Mouse (Mus musculus) macrophage (primary cell): Measurements from ENCODE around the gene Polr2l. TPM values are rescaled to one million over a fixed set of nuclear protein-coding genes. Genes with fewer than 3 reads are reported as not detected.

ENCODE experiments used
- H3K27ac ChIP-seq: fragments of 350-480 bp; formaldehyde crosslinking; 2 replicates; pipeline ENCODE4 v1.9.0; 2021
- H3K36me3 ChIP-seq: fragments of 350-480 bp; formaldehyde crosslinking; 2 replicates; pipeline ENCODE4 v1.9.0; 2021; ENCODE audit errors: inconsistent target
- H3K4me3 ChIP-seq: fragments of 350-480 bp; formaldehyde crosslinking; 2 replicates; pipeline ENCODE4 v1.9.0; 2021; ENCODE audit errors: inconsistent target
- H3K79me2 ChIP-seq: fragments of 350-480 bp; formaldehyde crosslinking; 2 replicates; pipeline ENCODE4 v1.9.0; 2021; ENCODE audit errors: inconsistent target
- WGBS: methylation state at CpG from one replicate; pipeline ENCODE4 v1.1.7; 2026; ENCODE audit warnings: inconsistent platforms; ENCODE audit not compliant: missing documents; 5-methylcytosine and 5-hydroxymethylcytosine counted together
- polyA plus RNA-seq: library from polyadenylated mRNA; stranded (reverse); fragments of 250-400 nt; gene quantifications from 3 replicates; pipeline ENCODE4 v1.2.4, GENCODE M21; 2018; ENCODE audit warnings: inconsistent platforms

The Polr2l gene
- polyA plus RNA-seq, 1 experiment from 2014 or later = 8.3 TPM

DNA sequence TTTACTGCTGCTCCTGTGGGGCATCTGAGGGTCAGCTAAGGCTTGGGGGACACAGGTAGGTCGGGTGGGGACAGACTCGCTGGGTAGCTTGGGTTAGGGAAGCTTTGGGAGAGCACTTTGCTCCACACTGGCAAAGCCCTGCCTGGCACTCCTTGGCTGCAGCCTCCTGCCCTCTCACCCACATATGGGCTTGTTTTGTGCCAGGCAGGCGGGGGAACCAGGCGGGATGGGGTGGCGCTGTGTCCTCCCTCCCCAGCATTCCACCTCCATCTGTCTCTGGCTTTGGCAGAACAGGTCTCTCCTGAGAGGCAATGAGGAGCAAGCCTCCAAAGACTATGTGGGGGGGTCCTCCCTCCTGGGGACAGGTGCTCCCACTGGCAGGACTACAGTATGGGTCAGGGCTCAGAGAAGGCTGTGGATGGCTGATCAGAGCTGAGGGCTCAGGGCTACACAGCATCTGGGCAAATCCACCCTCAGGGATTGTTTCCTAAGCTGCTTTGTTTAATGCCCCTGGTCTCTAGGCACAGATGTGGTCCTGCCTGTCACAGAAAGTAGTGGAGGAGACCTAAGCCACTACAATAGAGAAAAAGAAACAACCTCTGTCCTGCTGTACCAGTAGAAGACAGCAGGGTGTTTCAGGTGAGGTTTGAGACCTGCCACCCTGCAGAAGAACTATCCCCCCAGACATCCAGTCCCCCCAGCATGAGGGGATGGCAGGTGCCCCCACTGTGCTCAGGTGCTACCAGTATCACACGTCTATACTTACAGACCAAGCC lies 42.0 kb downstream of the Polr2l start:
- H3K36me3 ChIP-seq = peaks cover 37% of the 10 kb centered on the region
- no peak overlapping the region for H3K27ac ChIP-seq
- 89% methylated on average over 5 of the region's 6 CpGs for WGBS

GRCm38 (mm10) chr7:141432186-141432611 lies 42.7 kb downstream of the Polr2l start:
- peaks cover 35% of the 10 kb centered on the region for H3K79me2 ChIP-seq
- H3K4me3 ChIP-seq = no peak overlapping the region
- 64% methylated on average over 8 of the region's 8 CpGs for WGBS
- H3K27ac ChIP-seq = no peak overlapping the region
- peaks cover 37% of the 10 kb centered on the region for H3K36me3 ChIP-seq

More for the DNA sequence above, 42.0 kb downstream of the Polr2l start:
- H3K79me2 ChIP-seq = peaks cover 35% of the 10 kb centered on the region
- H3K4me3 ChIP-seq = no peak overlapping the region

DNA sequence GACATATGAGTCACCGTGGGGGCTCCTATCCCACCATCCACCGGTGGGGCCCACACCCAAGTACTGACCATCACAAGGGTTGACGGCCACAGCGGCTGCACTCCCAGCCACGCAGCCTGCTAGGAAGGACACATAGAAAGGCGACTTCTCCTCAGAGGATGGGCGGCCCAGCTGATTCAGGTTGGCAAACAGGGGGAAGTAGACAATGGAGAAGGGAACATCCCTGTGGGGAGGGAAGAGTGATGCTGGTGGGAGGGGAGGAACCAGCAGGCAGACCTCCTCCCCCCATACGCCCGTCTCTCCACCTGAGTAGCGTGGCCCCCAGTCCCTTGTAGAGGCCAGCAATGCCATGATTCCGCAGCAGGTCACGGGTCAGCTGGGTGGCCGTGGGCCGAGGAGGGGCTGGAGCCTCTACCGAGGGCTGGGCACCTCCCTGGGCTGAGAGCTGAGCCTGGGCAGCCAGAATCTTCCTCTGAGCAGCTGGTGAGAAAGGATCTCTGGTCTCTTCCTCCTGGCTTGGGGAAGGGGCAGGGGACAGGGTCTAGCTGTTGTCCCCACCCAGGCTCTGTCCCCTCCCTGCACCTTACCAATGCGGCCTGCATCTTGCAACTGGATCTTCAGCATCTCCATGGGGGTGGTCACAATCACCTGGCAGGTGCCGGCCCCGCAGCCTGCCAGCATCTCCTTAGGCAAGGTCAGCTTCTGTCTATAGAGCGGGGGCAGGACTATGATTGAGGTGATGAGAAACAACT lies 43.3 kb downstream of the Polr2l start:
- no peak overlapping the region for H3K4me3 ChIP-seq
- 92% methylated on average over 18 of the region's 19 CpGs for WGBS
- H3K27ac ChIP-seq = no peak overlapping the region
- peaks cover 37% of the 10 kb centered on the region for H3K36me3 ChIP-seq
- peaks cover 29% of the 10 kb centered on the region for H3K79me2 ChIP-seq

GRCm38 (mm10) chr7:141430585-141431240 lies 44.2 kb downstream of the Polr2l start:
- H3K27ac ChIP-seq = no peak overlapping the region
- 94% methylated on average over 9 of the region's 9 CpGs for WGBS
- H3K79me2 ChIP-seq = peaks cover 20% of the 10 kb centered on the region
- peaks cover 37% of the 10 kb centered on the region for H3K36me3 ChIP-seq
- no peak overlapping the region for H3K4me3 ChIP-seq

- H3K4me3 ChIP-seq = no peak overlapping the region
- H3K79me2 ChIP-seq = peaks cover 14% of the 10 kb centered on the region
- 94% methylated on average over 9 of the region's 9 CpGs for WGBS
- H3K27ac ChIP-seq = no peak overlapping the region
- H3K36me3 ChIP-seq = peaks cover 37% of the 10 kb centered on the region
Observed at GRCm38 (mm10) chr7:141429840-141430584, 44.9 kb downstream of the Polr2l start.

- no peak within 1 kb of the TSS for H3K27ac ChIP-seq
- peaks cover 7% of the 10 kb centered on the region for H3K79me2 ChIP-seq
- H3K4me3 ChIP-seq = no peak within 1 kb of the TSS
- 85% methylated on average over 19 of the region's 19 CpGs for WGBS
- peaks cover 37% of the 10 kb centered on the region for H3K36me3 ChIP-seq
Observed at GRCm38 (mm10) chr7:141429310-141429709, 45.6 kb downstream of the Polr2l start, which contains the start of gene Cend1. Cend1 (minus strand) TSS chr7:141429491.

DNA sequence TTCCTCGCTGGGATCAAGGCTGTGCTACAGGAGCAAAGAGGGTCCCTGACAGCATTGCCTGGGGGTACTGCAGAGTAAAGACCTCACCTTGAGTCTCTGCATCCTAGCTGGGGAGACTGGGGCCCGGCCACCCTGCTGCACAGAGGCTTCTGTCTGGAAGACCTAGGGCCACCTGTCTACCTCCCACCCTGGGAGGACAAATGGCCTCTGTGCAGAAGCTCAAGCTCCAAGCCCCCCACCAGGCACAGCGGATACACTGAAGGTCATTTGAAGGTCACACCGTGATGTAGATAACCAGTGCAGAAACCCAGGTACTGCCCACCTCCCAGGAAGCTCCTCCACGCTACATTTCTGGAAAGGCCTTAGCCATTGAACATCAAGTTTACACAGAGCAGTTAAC lies 46.2 kb downstream of the Polr2l start:
- 90% methylated on average over 5 of the region's 5 CpGs for WGBS
- Histone ChIP-seq H3K79me2 (peaks cover 1% of the 10 kb centered on the region; the same call in 1 of the 2 replicates), H3K4me3 (no peak overlapping the region), H3K36me3 (peaks cover 35% of the 10 kb centered on the region), H3K27ac (no peak overlapping the region)

- Histone ChIP-seq H3K4me3 (no peak overlapping the region), H3K79me2 (no peaks in the 10 kb centered on the region), H3K36me3 (peaks cover 19% of the 10 kb centered on the region), H3K27ac (no peak overlapping the region)
- 90% methylated on average over 12 of the region's 12 CpGs for WGBS
Observed at GRCm38 (mm10) chr7:141426948-141427730, 47.8 kb downstream of the Polr2l start.

DNA sequence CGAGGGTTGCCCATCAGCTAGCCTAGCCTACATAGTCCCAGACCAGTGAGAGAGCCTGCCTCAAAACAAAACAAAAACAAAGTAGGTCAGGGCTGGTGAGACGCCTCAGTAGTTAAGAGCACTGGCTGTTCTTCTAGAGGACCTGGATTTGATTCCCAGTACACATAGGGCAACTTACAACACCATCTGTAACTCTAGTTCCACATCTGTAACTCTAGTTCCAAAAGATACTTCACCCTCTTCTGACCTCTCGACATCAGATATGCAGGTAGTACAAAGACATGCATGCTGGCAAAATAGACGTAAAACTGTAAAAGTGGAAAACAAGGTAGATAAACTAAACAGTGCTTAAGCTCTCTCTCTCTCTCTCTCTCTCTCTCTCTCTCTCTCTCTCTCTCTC lies 51.1 kb downstream of the Polr2l start:
- Histone ChIP-seq H3K27ac (no peak overlapping the region), H3K36me3 (no peaks in the 10 kb centered on the region), H3K79me2 (no peaks in the 10 kb centered on the region), H3K4me3 (no peak overlapping the region)
- 89% methylated on average over 4 of the region's 4 CpGs for WGBS

Other genes with a start within 250 kb of the Polr2l start
- gene Phrf1, start 246.3 kb downstream of the Polr2l start, polyA plus RNA-seq = 36.7 to 44.4 TPM (median 42.6 TPM) in 3 replicates
- gene Irf7, start 208.7 kb downstream of the Polr2l start, polyA plus RNA-seq = 119 to 344 TPM (median 190 TPM) in 3 replicates
- not detected in 3 replicates for gene Cdhr5, start 198.3 kb downstream of the Polr2l start, polyA plus RNA-seq
- gene Sct, start 196.0 kb downstream of the Polr2l start, polyA plus RNA-seq = not detected in 3 replicates
- 0.09 TPM in 1 of 3 replicates, not detected in the others for gene Drd4, start 183.1 kb downstream of the Polr2l start, polyA plus RNA-seq
- 14.6 to 16.7 TPM (median 16.5 TPM) in 3 replicates for gene Deaf1, start 147.4 kb downstream of the Polr2l start, polyA plus RNA-seq
- 10.2 to 25.3 TPM (median 18.7 TPM) in 3 replicates for gene Tmem80, start 147.4 kb downstream of the Polr2l start, polyA plus RNA-seq
- not detected in 3 replicates for gene Eps8l2, start 136.3 kb downstream of the Polr2l start, polyA plus RNA-seq
- gene Taldo1, start 82.9 kb downstream of the Polr2l start, polyA plus RNA-seq = 238 to 467 TPM (median 415 TPM) in 3 replicates
- gene Gatd1, start 61.0 kb downstream of the Polr2l start, polyA plus RNA-seq = 8.0 to 25.6 TPM (median 17.6 TPM) in 3 replicates
- gene Cend1, start 45.6 kb downstream of the Polr2l start, polyA plus RNA-seq = not detected in 3 replicates
- 12.7 to 36.5 TPM (median 27.8 TPM) in 3 replicates for gene Slc25a22, start 37.2 kb downstream of the Polr2l start, polyA plus RNA-seq
- gene Pidd1, start 31.1 kb downstream of the Polr2l start, polyA plus RNA-seq = 1.5 to 4.4 TPM (median 1.7 TPM) in 3 replicates
- 766 to 855 TPM (median 779 TPM) in 3 replicates for gene Rplp2, start 27.8 kb downstream of the Polr2l start, polyA plus RNA-seq
- gene Pnpla2, start 19.9 kb downstream of the Polr2l start, polyA plus RNA-seq = 36.1 to 135 TPM (median 74.0 TPM) in 3 replicates
- gene Cracr2b, start 14.0 kb downstream of the Polr2l start, polyA plus RNA-seq = 15.7 to 22.0 TPM (median 19.0 TPM) in 3 replicates
- 58.4 to 83.6 TPM (median 60.3 TPM) in 3 replicates for gene Cd151, start 7.7 kb downstream of the Polr2l start, polyA plus RNA-seq
- gene Tspan4, start 108 bp upstream of the Polr2l start, polyA plus RNA-seq = 48.8 to 142 TPM (median 129 TPM) in 3 replicates
- gene Chid1, start 64.7 kb upstream of the Polr2l start, polyA plus RNA-seq = 23.1 to 31.1 TPM (median 25.0 TPM) in 3 replicates
- 86.4 to 118 TPM (median 89.9 TPM) in 3 replicates for gene Ap2a2, start 87.0 kb upstream of the Polr2l start, polyA plus RNA-seq
- gene Muc6, start 180.2 kb upstream of the Polr2l start, polyA plus RNA-seq = 0.04 to 0.07 TPM in 2 of 3 replicates, not detected in the other
- 0.07 to 0.14 TPM in 2 of 3 replicates, not detected in the other for gene Muc2, start 215.2 kb upstream of the Polr2l start, polyA plus RNA-seq